Mouse (Mus musculus): Measurements from ENCODE around the gene Prkrip1.
"Not testable (repeated sequence)": the region's sequence is repeated elsewhere in the genome, so short reads cannot be mapped to it uniquely, and the experiment has no call there.

Prkrip1 gene

DNA sequence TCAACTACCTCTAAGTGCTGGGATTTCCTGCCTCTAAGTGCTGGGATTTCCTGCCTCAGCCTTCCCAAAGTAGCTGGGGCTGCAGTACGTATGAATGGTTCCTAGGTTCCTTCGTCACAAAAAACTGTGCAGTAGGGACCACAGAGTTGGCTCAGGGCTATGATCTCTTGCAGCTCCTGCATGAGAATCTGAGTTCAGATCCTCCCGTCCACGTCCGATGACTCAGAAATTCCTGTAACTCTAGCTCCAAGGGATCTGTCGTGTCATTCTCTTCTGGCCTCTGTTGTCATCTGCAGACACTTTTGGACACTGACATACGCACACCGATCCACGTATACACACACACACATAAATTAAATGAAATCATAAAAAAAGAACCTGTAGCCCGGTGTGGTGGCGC is 14.0 kb upstream of the Prkrip1 start:
- in situ Hi-C loops (cut with MboI, MseI), result no loop called here

DNA sequence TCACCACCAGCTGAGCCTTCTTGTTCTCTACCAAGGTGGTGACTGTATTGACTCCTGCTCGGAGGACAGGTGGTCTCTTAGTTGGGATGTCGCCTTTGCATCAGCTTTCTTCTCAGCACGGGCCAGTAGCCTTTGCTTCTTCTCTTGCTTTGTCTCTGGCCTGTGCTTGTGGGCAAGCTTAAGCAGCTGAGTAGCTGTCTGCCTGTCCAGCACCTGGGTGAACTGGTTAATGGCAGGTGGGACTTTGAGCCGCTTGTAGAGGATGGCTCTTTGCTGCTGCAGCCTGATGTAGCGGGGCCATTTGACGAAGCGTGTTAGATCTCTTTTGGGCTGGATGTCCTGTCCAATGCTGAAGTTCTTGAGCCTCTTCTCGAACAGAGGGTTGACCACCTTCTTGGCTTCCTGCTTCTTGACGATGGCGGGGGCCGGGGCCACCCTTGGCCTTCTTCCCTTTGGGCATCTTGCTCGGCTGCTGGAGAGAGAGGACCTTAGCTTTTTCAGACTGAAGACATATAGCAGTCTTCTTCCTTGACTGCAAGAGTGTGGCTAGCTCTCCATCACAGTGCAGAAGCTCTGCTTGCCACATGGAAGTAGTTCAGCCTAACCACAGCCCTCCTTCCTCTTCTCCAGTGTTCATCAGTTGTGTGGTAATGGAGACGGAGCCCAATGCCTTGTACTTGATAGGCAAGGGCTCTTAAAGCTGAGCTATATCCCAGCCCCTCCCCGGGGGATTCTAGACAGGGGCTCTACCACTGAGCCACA is 12.8 kb upstream of the Prkrip1 start:
- in situ Hi-C loops (cut with MboI, MseI), result not testable (repeated sequence)

DNA sequence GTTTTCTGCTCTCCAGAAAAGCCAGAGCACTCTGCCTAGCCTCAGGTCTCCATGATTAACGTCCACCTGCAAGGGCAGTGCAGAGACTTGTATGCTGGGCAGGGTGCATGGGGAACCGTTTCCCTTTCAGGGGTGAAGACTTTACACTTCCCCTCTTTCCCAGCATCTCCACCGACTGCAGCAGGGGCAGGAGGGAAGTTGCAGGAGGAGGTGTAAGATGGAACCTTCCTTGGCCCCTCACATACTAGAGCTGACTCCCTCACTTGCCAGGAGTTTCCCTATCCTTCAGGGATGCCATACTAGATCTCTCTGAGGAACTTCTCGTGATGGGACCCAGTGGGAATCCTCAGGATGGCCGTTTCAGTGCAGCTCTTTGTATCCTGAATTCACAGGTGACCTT is 11.8 kb upstream of the Prkrip1 start:
- in situ Hi-C loops (cut with MboI, MseI), result no loop called here

DNA sequence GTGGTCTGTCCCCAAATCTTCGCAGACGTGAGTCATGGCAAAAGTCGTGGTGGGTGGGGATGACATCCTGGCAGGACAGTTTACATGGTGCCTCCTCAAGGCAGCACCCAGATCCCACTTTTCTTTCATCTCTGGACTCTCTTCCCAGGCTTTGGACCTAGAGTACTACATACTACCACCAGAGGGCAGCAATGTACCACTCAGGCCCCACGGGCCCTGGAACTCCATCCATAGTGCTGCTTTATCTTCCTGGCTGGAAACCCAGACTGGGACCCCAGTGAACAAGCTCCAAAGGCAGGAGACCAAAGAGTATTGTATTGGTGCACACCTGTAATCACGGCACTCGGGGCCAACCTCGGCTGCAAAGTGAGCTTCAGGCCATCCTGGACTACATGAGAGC is 3.1 kb upstream of the Prkrip1 start:
- in situ Hi-C loops (cut with MboI, MseI), result loop anchor here (5.0 kb wide), 1 partner anchor 45 kb away; the partner anchor contains the start of gene Sh2b2

DNA sequence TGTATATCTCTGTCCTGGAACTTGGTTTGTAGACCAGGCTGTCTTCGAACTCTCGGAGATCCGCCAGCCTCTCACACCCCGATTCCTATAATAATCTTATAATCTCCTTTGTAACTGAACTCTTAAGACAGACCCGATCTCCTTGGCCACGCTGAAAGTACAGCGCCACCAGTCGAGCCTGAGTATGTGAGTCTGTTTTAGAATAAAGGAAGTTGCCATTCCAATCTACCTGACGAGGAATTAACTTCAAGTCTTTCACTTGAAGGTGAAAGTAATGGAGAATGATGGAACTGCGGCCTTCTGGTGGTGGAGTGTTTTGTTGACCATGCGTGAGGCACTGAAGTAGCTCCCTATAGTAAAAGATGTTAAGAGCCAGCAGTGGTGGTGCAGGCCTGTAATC is 763 bp upstream of the Prkrip1 start:
- in situ Hi-C loops (cut with MboI, MseI), result no loop called here

DNA sequence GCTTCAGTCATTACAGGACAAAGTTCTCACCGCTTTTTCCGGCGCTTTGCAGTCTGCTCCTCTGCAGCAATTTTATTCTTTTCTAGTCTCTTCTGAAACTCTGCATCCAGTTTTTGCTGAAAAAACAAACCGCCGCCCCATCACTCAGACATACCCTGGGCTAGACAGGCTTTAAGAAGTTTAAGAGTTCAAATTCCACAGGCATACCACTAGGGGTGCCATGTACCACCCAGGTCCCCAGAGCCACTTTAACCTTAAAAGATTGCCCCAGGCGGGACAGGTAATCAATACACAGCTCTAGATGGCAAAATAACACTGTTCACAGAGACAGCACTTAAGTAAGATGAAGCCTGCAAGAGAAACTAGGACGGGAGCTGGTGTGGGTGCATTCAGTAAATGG is 6.9 kb downstream of the Prkrip1 start:
- in situ Hi-C loops (cut with MboI, MseI), result no loop called here

DNA sequence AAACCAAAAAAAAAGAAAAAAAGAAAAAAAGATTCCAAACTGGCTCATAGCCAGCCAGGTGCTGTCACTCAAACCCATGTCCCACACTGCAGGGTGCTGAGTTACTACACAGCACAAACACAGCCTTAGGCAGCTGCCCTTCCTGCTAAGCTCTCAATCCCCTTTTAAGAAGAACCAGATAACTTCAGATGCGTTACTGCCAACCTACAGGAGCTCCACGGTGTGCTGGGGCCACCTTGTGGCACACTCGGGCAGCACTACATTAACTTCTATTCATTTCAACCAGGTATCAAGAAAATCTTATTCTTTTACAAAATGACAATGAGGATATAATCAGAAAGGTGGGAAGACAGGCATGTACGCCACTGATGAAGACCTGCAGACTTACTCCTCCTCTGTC is 12.0 kb downstream of the Prkrip1 start:
- in situ Hi-C loops (cut with MboI, MseI), result loop anchor here (5.0 kb wide), 1 partner anchor 39 kb away; no protein-coding TSS in a partner anchor

DNA sequence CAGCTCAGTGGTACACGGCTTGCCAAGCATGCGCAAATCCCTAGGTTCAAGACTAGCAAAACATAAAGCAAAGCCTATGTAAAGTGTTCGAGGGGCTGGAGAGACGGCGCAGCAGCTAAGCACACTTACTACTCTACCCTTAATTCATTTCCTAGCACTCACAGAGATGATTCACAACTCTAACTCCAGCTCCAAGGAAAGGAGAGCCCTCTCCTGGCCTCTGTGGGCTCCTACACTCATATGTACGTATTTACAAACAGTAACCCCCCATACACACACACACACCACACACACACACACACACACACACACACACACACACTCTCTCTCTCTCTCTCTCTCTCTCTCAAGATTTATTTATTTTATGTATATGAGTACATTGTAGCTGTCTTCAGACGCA is 15.0 kb downstream of the Prkrip1 start:
- in situ Hi-C loops (cut with MboI, MseI), result no loop called here

DNA sequence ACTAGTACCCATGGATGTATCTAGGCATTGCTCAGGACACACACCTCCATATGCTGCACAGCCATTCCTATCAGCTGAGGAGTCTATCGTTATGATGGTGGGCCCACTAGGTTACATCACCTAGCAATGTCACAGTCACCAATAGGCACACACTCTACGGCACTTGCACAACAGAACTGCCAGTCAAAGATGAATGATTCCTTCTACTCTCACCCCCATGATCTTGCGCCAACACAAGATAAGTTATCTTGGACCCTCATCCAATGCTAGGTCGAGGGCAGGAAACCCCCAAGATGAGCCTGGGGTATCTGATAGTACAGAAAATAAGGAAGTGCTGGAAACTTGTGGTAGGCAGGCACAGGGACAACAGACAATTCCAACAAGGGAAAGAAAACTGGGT is 15.9 kb downstream of the Prkrip1 start:
- in situ Hi-C loops (cut with MboI, MseI), result no loop called here

DNA sequence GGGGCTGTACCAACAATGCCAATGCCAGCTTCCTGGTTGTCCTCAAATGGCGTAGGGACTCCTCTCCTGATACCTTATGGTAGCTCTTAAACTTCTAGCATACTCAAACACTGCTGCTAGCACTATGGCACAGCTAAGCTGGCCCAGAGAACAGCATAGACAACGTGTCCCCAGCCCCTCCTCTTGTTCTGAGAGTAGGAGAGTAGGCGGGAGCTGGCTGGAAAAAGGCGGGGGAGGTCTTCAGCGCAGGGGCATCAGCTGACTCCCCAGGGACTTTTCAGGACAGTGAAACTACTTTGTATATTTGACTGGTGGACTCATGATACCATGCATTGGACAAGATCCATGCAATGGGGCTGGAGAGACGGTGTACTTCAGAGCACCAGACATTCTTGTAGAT is 16.7 kb downstream of the Prkrip1 start:
- in situ Hi-C loops (cut with MboI, MseI), result no loop called here

DNA sequence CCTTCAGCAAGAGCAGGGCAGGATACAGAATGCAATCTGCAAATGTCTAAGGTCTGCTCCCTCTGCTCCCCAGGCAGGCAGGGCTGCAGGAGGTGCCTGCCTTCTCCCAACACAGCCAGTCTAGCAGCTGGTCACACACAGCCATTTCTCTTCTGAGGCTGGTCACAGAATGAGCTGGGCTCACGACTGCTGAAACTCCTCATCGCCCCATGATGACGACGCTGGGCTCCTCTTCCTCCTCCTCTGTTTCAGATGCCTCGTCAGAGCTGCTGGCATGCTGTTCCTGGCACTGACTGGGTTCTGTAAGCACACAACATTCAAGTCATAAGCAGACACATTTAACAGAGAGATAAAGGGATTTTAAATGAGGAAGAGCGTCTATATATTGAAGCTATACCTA is 17.6 kb downstream of the Prkrip1 start:
- in situ Hi-C loops (cut with MboI, MseI), result no loop called here

DNA sequence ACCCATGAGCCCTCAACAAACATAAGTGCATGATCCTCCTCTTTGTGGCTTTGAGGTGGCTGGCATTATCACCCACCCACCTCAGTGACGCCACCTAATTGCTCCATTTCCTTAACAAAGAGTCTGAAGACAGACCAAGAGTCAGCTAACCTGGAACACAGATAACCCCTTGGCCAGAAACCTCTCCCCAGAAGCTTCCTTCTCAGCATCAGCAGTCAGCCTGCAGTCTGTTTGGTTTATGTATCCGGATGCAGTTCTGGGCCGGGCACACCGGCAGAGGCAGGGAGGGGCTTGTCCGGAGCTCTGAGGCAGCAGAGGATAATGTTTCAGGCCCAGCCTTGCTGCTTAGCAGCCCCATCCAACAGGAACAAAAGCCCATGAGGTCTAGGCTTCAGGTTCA is 19.2 kb downstream of the Prkrip1 start:
- in situ Hi-C loops (cut with MboI, MseI), result no loop called here

DNA sequence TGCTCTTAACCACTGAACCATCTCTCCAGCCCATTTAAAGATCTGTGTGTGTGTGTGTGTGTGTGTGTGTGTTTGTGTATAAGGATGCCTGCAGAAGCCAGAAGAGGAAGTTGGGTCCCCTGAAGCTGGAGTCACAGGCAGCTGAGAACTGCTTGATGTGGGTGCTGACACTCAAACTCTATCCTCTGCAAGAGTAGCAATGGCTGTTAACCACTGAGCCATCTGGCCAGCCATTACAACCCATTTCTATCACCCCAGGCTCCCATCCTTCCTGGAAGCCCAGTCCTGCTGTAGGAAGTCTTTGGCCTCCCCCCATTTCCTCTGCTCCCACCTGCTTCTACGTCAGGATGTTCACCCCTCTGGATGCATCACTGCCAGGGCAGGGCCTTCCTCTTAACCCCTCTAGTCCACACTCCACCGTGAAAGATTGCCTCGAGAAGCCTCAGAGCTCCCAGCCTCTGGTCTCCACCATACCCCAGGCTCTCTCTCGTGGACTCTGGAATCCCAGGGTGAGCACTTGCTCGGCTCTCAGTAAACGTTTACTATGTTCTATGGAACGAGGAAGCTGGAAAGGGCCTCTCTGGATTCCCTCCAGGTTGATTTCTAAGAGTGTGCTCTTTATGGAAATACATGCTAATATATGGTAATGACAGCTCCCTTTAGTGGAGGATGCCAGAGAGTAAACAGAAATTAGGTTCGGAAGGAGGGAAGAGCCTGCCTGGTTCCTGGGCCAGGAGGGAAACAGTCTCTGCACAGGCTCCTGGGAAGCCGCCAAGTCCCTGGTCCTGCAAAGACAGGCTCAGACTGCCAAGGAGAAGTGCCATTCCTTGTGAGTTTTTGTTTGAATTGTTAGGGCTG is 24.9 kb downstream of the Prkrip1 start:
- in situ Hi-C loops (cut with MboI, MseI), result no loop called here

DNA sequence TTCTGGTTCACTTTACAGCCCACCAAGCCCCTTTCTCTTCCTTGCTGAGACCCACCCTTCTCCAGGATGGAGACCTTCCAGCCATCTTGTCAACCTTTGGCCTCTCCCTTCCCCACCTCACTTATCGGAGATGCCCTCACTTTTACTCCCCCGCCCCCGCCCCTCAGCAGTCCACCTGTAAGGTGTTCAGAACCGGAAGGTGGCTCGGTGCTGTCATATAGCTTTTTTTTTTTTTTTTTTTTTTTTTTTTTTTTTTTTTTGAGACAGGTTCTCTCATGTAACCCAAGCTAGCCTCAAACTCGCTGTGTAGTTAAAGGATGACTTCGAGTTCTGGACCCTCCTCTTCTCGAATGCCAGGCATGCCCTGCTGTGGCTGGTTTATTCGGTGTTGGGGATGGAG is 25.8 kb downstream of the Prkrip1 start:
- in situ Hi-C loops (cut with MboI, MseI), result no loop called here

DNA sequence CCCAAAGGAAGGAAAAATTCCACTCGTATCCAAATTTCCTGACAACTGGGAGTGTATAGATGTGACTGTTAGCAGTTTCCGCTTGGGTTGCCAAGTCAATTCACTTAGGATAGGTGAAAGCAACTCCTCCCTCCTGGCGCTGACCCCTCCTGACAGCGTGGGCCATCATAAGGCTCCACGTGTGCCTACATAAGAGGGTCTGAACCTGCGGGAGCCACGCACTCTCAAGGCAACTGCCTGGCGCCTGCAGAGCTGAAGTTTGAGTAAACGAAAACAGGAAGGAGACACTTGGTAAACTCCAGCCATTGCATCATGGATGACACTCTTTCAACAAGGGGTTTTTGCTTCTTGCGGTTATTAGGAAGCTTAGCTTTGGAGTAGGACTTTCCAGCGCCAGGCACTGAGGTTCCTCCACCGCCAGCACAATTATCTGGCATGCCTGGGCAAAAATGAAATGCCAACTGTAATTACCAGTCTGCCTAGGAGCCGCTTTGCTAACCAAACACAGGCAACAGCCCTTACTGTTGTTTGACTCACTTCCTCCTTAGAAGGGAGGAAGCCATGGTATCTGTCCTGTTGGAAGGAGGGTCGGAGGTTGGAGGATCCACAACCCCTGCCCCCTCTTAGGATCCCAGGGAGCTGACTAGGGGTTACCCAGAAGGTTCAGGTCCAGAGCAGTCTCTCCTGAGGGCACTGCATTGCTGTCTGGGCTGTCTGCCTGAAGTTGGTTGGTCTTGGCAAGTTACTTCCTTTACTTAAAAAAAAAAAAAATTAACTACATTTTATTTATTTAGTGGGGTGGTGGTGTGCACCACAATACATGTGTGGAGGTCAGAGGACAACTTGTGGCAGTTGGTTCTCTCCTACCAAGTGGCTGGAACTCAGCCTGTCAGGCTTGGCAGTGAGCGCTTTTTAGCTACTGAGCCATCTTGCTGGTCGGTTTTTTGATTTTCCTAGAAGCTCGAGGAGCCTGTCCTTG is 27.1 kb downstream of the Prkrip1 start:
- in situ Hi-C loops (cut with MboI, MseI), result no loop called here

DNA sequence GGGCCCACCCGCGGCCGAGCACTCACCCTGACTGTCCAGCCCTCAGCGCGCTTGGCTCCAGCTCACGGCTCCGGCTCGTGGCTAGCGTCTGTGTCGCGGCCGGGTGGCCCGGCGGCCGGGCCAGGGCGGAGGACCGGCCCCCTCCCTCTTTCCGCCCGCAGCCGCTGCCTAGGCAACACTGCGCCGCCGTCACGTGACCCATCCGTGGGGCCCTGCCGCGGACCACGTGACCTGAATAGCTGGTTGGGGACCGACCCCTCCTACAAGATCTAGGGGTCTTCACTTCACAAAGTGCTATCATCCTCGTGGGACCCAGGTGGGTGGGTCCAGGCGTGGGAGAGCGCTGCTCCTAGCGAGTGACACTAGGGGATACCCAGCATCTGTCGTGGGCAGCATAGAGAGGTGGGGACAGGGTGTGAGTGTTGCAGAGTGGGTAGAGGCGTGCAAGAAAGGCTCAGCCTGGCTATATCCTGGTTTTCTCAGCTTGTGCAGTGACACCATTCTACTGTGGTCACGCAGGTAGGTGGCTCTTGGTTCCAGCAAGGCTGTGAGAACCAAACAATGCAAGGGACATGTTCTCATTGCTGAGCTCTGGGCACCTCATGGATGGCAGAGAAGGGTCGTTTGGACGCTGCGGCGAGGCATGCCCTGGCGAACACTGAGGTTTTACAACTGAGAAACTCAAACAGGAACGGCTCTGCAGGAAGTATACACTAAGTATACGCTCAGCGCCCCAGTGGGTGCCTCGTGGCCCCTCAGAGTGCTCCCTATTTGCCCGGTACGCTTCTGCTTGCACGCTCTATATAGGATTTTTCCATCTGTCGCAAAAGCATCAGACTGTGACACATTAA is 28.0 kb downstream of the Prkrip1 start, which contains the start of gene Orai2:
TSS of gene Orai2 (minus strand) at position 202 of the 851 bp plus-strand sequence.
- in situ Hi-C loops (cut with MboI, MseI), result no loop called here

DNA sequence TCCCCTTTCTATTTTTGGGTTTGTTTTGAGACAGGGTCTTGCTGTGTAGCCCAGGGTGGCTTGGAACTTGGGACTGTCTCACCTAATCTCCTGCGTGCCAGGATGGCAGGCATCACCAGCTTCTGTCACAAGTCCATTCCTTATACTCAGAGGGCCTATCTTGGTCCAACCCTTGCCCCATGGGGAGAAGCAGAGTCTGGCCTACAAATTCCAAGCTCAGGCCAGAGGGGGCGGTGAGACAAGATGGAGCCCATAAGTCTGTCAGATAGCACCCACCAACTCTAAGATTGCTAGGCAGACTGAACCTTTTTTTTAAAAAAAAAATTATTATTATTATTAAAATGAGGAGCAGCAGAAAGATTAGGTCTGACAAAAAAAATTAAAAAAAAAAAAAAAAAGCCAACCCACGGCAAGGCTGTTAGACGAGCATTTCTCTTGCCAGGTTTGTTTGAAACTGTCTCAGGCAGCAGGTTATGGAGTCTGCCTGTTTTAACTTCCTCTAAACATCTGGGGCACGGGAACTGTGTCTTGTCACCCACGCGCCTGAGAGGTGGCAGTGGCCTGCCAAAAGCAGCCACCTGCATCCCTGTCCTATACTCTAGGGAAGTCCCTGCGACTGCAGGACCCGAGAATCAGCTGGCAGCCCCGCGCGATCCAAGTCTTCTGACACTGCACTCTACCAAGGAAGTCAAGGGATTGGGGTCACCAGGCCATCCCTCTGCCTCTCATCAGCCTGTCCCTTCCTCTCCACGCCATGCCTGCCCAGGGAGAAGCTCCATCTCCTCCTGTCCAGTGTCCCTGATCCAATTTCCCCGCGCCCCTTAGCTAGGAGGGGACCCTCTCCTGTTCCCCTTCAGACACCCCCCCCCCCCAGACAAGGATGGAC is 28.9 kb downstream of the Prkrip1 start:
- in situ Hi-C loops (cut with MboI, MseI), result no loop called here

DNA sequence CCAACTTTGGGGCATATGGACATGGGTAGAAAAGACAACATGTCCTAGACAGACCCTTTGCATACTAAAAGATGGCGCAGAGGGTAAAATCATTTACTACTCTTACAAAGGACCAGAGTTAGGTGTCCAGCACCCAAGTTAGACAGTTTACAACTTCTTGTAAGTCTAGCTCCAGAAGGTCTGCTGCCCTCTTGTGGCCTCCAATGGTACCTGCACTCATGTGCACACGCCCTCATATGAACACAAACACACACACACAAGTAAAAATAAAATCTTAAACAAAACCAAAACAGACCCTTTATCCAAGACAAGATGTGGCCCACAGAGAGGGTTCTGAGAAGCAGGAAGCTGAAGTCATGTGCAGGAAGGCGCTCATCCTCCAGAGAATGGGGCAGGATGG is 30.7 kb downstream of the Prkrip1 start:
- in situ Hi-C loops (cut with MboI, MseI), result no loop called here

DNA sequence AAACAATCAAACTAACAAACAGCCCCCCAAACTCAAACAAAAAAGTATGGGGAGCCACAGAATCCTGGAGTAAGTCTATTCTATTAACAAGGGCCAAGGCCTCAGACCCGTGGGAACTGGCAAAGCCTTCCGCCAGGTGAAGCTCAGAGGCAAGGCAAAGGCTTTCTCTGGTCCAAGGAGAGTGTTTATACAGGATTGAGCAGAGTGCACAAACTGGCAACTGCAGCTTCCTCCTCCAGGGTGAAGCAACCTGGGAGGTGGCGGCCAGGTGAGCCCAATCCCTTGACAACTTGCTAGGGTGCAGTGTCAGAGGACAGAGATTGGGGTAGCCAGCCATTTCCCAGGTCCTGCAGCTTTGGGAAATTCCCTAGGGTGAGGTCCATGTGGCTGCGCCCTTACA is 31.5 kb downstream of the Prkrip1 start:
- in situ Hi-C loops (cut with MboI, MseI), result no loop called here

DNA sequence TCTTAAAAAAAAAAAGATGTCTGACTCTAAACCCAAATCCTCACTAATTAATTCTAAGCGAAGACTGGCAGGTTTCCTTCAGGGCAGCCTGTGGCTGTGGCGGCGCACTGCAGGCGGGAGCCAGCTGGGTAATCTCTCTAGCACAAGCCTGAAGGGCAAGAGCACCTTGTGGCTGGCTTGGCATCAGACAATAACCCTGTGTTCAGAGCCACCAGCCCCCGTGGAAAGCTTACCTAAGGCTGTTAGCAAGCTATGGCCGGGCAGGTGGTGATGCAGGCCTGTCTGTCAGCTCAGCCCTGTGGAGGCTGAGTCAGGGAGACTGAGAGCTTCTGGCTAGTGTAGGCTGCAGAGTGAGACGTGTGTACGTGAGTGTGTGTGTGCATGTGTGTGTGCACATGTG is 33.5 kb downstream of the Prkrip1 start:
- in situ Hi-C loops (cut with MboI, MseI), result no loop called here
